ENCODE assay signal across 7 mouse cellular contexts in the genomic region with DNA sequence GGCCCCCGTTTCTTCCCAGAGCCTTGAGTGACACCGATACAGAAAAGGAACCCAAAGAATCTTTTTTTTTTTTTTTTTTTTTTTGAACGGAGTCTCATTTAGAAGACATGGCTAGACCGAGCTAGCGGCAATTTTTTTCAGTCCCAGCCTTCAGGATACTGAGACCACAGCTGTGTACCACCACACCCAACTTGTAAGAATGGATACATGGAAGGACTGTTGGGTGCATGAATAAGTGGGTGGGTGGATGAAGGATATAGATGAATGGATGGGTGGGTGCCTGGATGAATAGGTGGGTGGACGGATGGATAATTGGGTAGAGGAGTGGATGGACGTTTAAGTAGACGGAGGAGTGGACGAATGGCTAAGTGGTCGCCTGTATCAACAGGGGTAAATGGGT. TPM values are rescaled to one million over a fixed set of nuclear protein-coding genes. Genes with fewer than 3 reads are reported as not detected.
DNase-seq lines count a peak whose midpoint lies in the region; ATAC-seq and TF ChIP-seq lines count a peak whose summit lies in the region.

No protein-coding gene starts in this region.

- 6% methylated on average over 10 of the region's 10 CpGs for WGBS in lung, postnatal 0 days
- 11% methylated on average over 10 of the region's 10 CpGs for WGBS in forebrain, embryonic 10.5 days
- 13% methylated on average over 10 of the region's 10 CpGs for WGBS in limb, embryonic 11.5 days
- 6% methylated on average over 10 of the region's 10 CpGs for WGBS in olfactory bulb, adult 2 months

- H3K27me3 ChIP-seq in lung, postnatal 0 days (replicated peaks; ENCODE audit: insufficient read depth, low read length): no peaks in the 10 kb centered on the region
- no peaks in the 10 kb centered on the region for H3K27me3 ChIP-seq in forebrain, embryonic 10.5 days (ENCODE audit: poor library complexity, severe bottlenecking)
- no peaks in the 10 kb centered on the region for H3K27me3 ChIP-seq in limb, embryonic 11.5 days (ENCODE audit: control insufficient read depth, insufficient read depth, low read length)

- peak overlapping the region; percentile 54 for H3K4me3 ChIP-seq in lung, postnatal 0 days (ENCODE audit: low read depth, low read length)
- H3K4me3 ChIP-seq in forebrain, embryonic 10.5 days: peak overlapping the region; percentile 84
- peak overlapping the region; percentile 63 for H3K4me3 ChIP-seq in limb, embryonic 11.5 days (ENCODE audit: low read depth, low read length)
- H3K4me3 ChIP-seq in olfactory bulb, adult 2 months (ENCODE audit: insufficient read depth, low read depth, low read length): peak overlapping the region; percentile 82

- TF ChIP-seq EP300 in lung, postnatal 0 days (IDR thresholded peaks at IDR 0.05): no peak

- H3K4me1 ChIP-seq in lung, postnatal 0 days (ENCODE audit: insufficient read depth, low read depth, low read length): peaks cover 7% of the 10 kb centered on the region; the same call in 1 of the 2 replicates
- peaks cover 24% of the 10 kb centered on the region for H3K4me1 ChIP-seq in forebrain, embryonic 10.5 days
- H3K4me1 ChIP-seq in limb, embryonic 11.5 days (ENCODE audit: control insufficient read depth, insufficient read depth, low read length): 0 out of 2 replicates have a peak, but pooled peaks cover 5% of the 10 kb centered on the region
- no peaks in the 10 kb centered on the region for H3K4me1 ChIP-seq in olfactory bulb, adult 2 months (ENCODE audit: control insufficient read depth, insufficient read depth, low read length)

- no peak for ATAC-seq in lung, postnatal 0 days
- 0 out of 2 replicates have a peak, but pooled peaks have one; percentile 16 for ATAC-seq in limb, embryonic 11.5 days (ENCODE audit: insufficient number of reproducible peaks, low FRiP score, low TSS enrichment, low read depth)

- no peak for DNase-seq in lung, postnatal 0 days (ENCODE audit: low spot score)
- no peak for DNase-seq in lung, adult 18-20 months
- DNase-seq in forebrain, embryonic 10.5 days (ENCODE audit: extremely low spot score, low spot score): no peak
- DNase-seq in limb, embryonic 11.5 days (ENCODE audit: low spot score): no peak
- DNase-seq in embryo, embryonic 11 days: no peak
- no peak for DNase-seq in urinary bladder, adult 18-20 months (ENCODE audit: low spot score in 2 of 2)

- no peak for TF ChIP-seq CTCF in lung, postnatal 0 days (IDR thresholded peaks at IDR 0.05)
- no peak for TF ChIP-seq CTCF in olfactory bulb, adult 2 months (IDR thresholded peaks at IDR 0.05; ENCODE audit: insufficient read depth, low read depth, low read length)

- peak overlapping the region; percentile 77 for H3K4me2 ChIP-seq in lung, postnatal 0 days (replicated peaks; ENCODE audit: low read depth, low read length)
- H3K4me2 ChIP-seq in limb, embryonic 11.5 days (ENCODE audit: low read depth, severe bottlenecking): peak overlapping the region; percentile 47

- no peaks in the 10 kb centered on the region for H3K36me3 ChIP-seq in lung, postnatal 0 days (ENCODE audit: insufficient read depth, low read length)
- peaks cover 26% of the 10 kb centered on the region for H3K36me3 ChIP-seq in forebrain, embryonic 10.5 days (replicated peaks)
- no peaks in the 10 kb centered on the region for H3K36me3 ChIP-seq in limb, embryonic 11.5 days (ENCODE audit: control insufficient read depth, insufficient read depth, low read length)

- no peak overlapping the region for H3K27ac ChIP-seq in lung, postnatal 0 days (ENCODE audit: low read length)
- peak overlapping the region; percentile 83 for H3K27ac ChIP-seq in forebrain, embryonic 10.5 days
- no peak overlapping the region for H3K27ac ChIP-seq in limb, embryonic 11.5 days (replicated peaks; ENCODE audit: low read depth, low read length)
- H3K27ac ChIP-seq in olfactory bulb, adult 2 months (ENCODE audit: insufficient read depth, low read depth, low read length): no peak overlapping the region

- H3K9ac ChIP-seq in lung, postnatal 0 days (replicated peaks; ENCODE audit: low read depth): 0 out of 2 replicates have a peak overlapping the region, but pooled peaks have one; percentile 20
- H3K9ac ChIP-seq in limb, embryonic 11.5 days (ENCODE audit: low read length): peak overlapping the region; percentile 53; the same call in 1 of the 2 replicates

- no peaks in the 10 kb centered on the region for H3K9me3 ChIP-seq in lung, postnatal 0 days (ENCODE audit: low read length)
- no peaks in the 10 kb centered on the region for H3K9me3 ChIP-seq in forebrain, embryonic 10.5 days
- H3K9me3 ChIP-seq in limb, embryonic 11.5 days (ENCODE audit: control insufficient read depth, low read length): no peaks in the 10 kb centered on the region

- no peak for TF ChIP-seq POLR2A in olfactory bulb, adult 2 months (IDR thresholded peaks at IDR 0.05; ENCODE audit: insufficient read depth, low read depth, low read length)

RNA-seq across cellular contexts. Expression of a gene that starts 0.4 kb away (rescaled TPM):
- 16.1 and 17.5 TPM in 2 replicates for polyA plus RNA-seq in lung, postnatal 0 days (2015; fragmentation: Nextera tagmentation; extraction: Ambion mirVana)
- 69.4 and 70.5 TPM in 2 replicates for polyA plus RNA-seq in forebrain, embryonic 10.5 days (2016; fragmentation: Nextera tagmentation; extraction: Ambion mirVana)
- polyA plus RNA-seq in limb, embryonic 11.5 days (2014; fragmentation: Nextera tagmentation; extraction: Ambion mirVana): 37.9 and 39.7 TPM in 2 replicates
- polyA plus RNA-seq in olfactory bulb, adult 2 months (2012; ENCODE audit: insufficient read depth, insufficient read length, low replicate concordance, missing spikeins): not detected in 2 replicates

RNA-seq across cellular contexts. Expression of a gene that starts 24.4 kb away (rescaled TPM):
- polyA plus RNA-seq in lung, postnatal 0 days (2015; fragmentation: Nextera tagmentation; extraction: Ambion mirVana): 4.8 and 5.1 TPM in 2 replicates
- polyA plus RNA-seq in forebrain, embryonic 10.5 days (2016; fragmentation: Nextera tagmentation; extraction: Ambion mirVana): 9.6 and 10.2 TPM in 2 replicates
- polyA plus RNA-seq in limb, embryonic 11.5 days (2014; fragmentation: Nextera tagmentation; extraction: Ambion mirVana): 8.0 and 9.1 TPM in 2 replicates
- polyA plus RNA-seq in olfactory bulb, adult 2 months (2012; ENCODE audit: insufficient read depth, insufficient read length, low replicate concordance, missing spikeins): not detected in 2 replicates

RNA-seq across cellular contexts. Expression of a gene that starts 37.0 kb away (rescaled TPM):
- polyA plus RNA-seq in lung, postnatal 0 days (2015; fragmentation: Nextera tagmentation; extraction: Ambion mirVana): 7.1 and 7.2 TPM in 2 replicates
- polyA plus RNA-seq in forebrain, embryonic 10.5 days (2016; fragmentation: Nextera tagmentation; extraction: Ambion mirVana): 0.44 and 0.50 TPM in 2 replicates
- polyA plus RNA-seq in limb, embryonic 11.5 days (2014; fragmentation: Nextera tagmentation; extraction: Ambion mirVana): 0.80 and 1.1 TPM in 2 replicates
- not detected in 2 replicates for polyA plus RNA-seq in olfactory bulb, adult 2 months (2012; ENCODE audit: insufficient read depth, insufficient read length, low replicate concordance, missing spikeins)

RNA-seq across cellular contexts. Expression of a gene that starts 54.9 kb away (rescaled TPM):
- 2.2 and 3.3 TPM in 2 replicates for polyA plus RNA-seq in lung, postnatal 0 days (2015; fragmentation: Nextera tagmentation; extraction: Ambion mirVana)
- polyA plus RNA-seq in forebrain, embryonic 10.5 days (2016; fragmentation: Nextera tagmentation; extraction: Ambion mirVana): 0.15 and 0.34 TPM in 2 replicates
- 0.62 and 0.89 TPM in 2 replicates for polyA plus RNA-seq in limb, embryonic 11.5 days (2014; fragmentation: Nextera tagmentation; extraction: Ambion mirVana)
- polyA plus RNA-seq in olfactory bulb, adult 2 months (2012; ENCODE audit: insufficient read depth, insufficient read length, low replicate concordance, missing spikeins): not detected in 2 replicates

Comparison
In these comparisons a context has a peak if more than half of its experiments do, and no peak if none do; other contexts are left out.
1. RNA of a gene that starts 0.4 kb away (polyA plus RNA-seq): 69.4 to 70.5 TPM in forebrain, embryonic 10.5 days, 37.9 to 39.7 TPM in limb, embryonic 11.5 days and 16.1 to 17.5 TPM in lung, postnatal 0 days; not detected in olfactory bulb, adult 2 months; every median in the first group is over 10 times any median in the second.
2. Peak in every context shown above with its lines, with median percentiles within 50 percentile points of each other: H3K4me3 ChIP-seq.